Mouse (Mus musculus) heart, embryonic 14.5 days (tissue): ENCODE data around the gene Ptk7. TPM values are rescaled to one million over a fixed set of nuclear protein-coding genes. Genes with fewer than 3 reads are reported as not detected.

Experiments
- ATAC-seq: fragments of 200-750 bp; cut with Nextera tagmentation; 2 replicates; pipeline ENCODE4 v1.8.0; 2017; ENCODE audit warnings: low read depth, moderate TSS enrichment; ENCODE audit not compliant: insufficient number of reproducible peaks, insufficient read depth, low FRiP score
- H3K27ac ChIP-seq, 2 experiments: fragments of 200-500 bp in 1 of 2; fragments of 300-500 bp in 1 of 2; sonication (generic) in 1 of 2; replicated peaks in 1 of 2; 2 replicates each; pipeline ENCODE4 v1.5.1; 2012 to 2014; ENCODE audit warnings: low read depth in 2 of 2, low read length in 2 of 2, control low read depth in 1 of 2, mild to moderate bottlenecking in 1 of 2, mixed read lengths in 1 of 2; ENCODE audit not compliant: control insufficient read depth in 1 of 2, insufficient read depth in 1 of 2
- H3K27me3 ChIP-seq: fragments of 300-500 bp; sonication (generic); 2 replicates; pipeline ENCODE4 v1.6.1; 2014; ENCODE audit warnings: mild to moderate bottlenecking, low read length, control low read depth; ENCODE audit not compliant: control insufficient read depth, insufficient read depth
- H3K36me3 ChIP-seq: fragments of 300-500 bp; sonication (generic); 2 replicates; pipeline ENCODE4 v1.6.1; 2014; ENCODE audit warnings: mild to moderate bottlenecking, control low read depth, low read length, mixed read lengths; ENCODE audit not compliant: control insufficient read depth, insufficient read depth
- H3K4me1 ChIP-seq, 2 experiments: fragments of 200-500 bp in 1 of 2; fragments of 300-500 bp in 1 of 2; sonication (generic) in 1 of 2; 2 replicates each; pipeline ENCODE4 v1.6.1; 2012 to 2014; ENCODE audit warnings: low read length in 2 of 2, control low read depth in 1 of 2, mixed read lengths in 1 of 2; ENCODE audit not compliant: control insufficient read depth in 2 of 2, insufficient read depth in 2 of 2
- H3K4me2 ChIP-seq: fragments of 300-500 bp; sonication (generic); 2 replicates; pipeline ENCODE4 v1.6.1; 2014; ENCODE audit warnings: mild to moderate bottlenecking, low read length
- H3K4me3 ChIP-seq, 2 experiments: fragments of 200-500 bp in 1 of 2; fragments of 300-500 bp in 1 of 2; sonication (generic) in 1 of 2; 2 replicates each; pipeline ENCODE4 v1.5.1; 2012 to 2014; ENCODE audit warnings: low read length in 2 of 2, mild to moderate bottlenecking in 2 of 2, control low read depth in 1 of 2, low read depth in 1 of 2, moderate library complexity in 1 of 2; ENCODE audit not compliant: control insufficient read depth in 1 of 2, insufficient read depth in 1 of 2
- H3K9ac ChIP-seq: fragments of 300-500 bp; sonication (generic); 2 replicates; pipeline ENCODE4 v1.6.1; 2014; ENCODE audit warnings: mild to moderate bottlenecking, low read length
- H3K9me3 ChIP-seq: fragments of 300-500 bp; sonication (generic); 2 replicates; pipeline ENCODE4 v1.6.1; 2016; ENCODE audit warnings: low read length, control low read depth; ENCODE audit not compliant: control insufficient read depth
- WGBS: fragments of 180-500 bp; shearing (Covaris S2); extraction: QIAGEN DNeasy Blood & Tissue Kit; methylation state at CpG from one replicate; pipeline ENCODE4 v1.1.7; 2014; 5-methylcytosine and 5-hydroxymethylcytosine counted together
- polyA plus RNA-seq: library from polyadenylated mRNA; unstranded; fragments of >200 nt; fragmentation: Nextera tagmentation; extraction: Ambion mirVana; gene quantifications from 2 replicates; pipeline ENCODE4 v1.2.1, GENCODE M21; 2014

Gene Ptk7
- polyA plus RNA-seq, 1 experiment from 2014 or later: 21.3 TPM

GRCm38 (mm10) chr17:46591406-46591805 lies 37.9 kb downstream of the Ptk7 start:
- ATAC-seq: no peak

GRCm38 (mm10) chr17:46590439-46590838 lies 38.9 kb downstream of the Ptk7 start:
- ATAC-seq: no peak
- H3K9me3 ChIP-seq: no peaks in the 10 kb centered on the region
- no peak overlapping the region for H3K4me2 ChIP-seq
- WGBS: 92% methylated on average over 7 of the region's 7 CpGs
- H3K36me3 ChIP-seq: peaks cover 57% of the 10 kb centered on the region
- H3K27ac ChIP-seq: no peak overlapping the region
- no peak overlapping the region for H3K4me3 ChIP-seq
- peaks cover 15 to 16% of the 10 kb centered on the region in 2 experiments for H3K4me1 ChIP-seq
- no peaks in the 10 kb centered on the region for H3K27me3 ChIP-seq
- H3K9ac ChIP-seq: no peak overlapping the region

More at GRCm38 (mm10) chr17:46591406-46591805, 37.9 kb downstream of the Ptk7 start:
- no peak overlapping the region for H3K9ac ChIP-seq
- no peak overlapping the region for H3K4me3 ChIP-seq
- H3K4me1 ChIP-seq: peaks cover 15 to 18% of the 10 kb centered on the region in 2 experiments
- no peaks in the 10 kb centered on the region for H3K9me3 ChIP-seq
- WGBS: 77% methylated on average over 19 of the region's 19 CpGs
- peaks cover 47% of the 10 kb centered on the region for H3K36me3 ChIP-seq
- H3K27ac ChIP-seq: no peak overlapping the region
- H3K4me2 ChIP-seq: no peak overlapping the region
- H3K27me3 ChIP-seq: no peaks in the 10 kb centered on the region

GRCm38 (mm10) chr17:46589635-46590314 lies 39.5 kb downstream of the Ptk7 start:
- no peak overlapping the region for H3K4me3 ChIP-seq
- peaks cover 64% of the 10 kb centered on the region for H3K36me3 ChIP-seq
- H3K4me2 ChIP-seq: no peak overlapping the region
- no peaks in the 10 kb centered on the region for H3K27me3 ChIP-seq
- H3K9me3 ChIP-seq: no peaks in the 10 kb centered on the region
- no peak for ATAC-seq
- H3K9ac ChIP-seq: no peak overlapping the region
- H3K4me1 ChIP-seq: peaks cover 9% of the 10 kb centered on the region in 2 experiments
- 84% methylated on average over 16 of the region's 16 CpGs for WGBS
- H3K27ac ChIP-seq: no peak overlapping the region

- peaks cover 68% of the 10 kb centered on the region for H3K36me3 ChIP-seq
Observed at GRCm38 (mm10) chr17:46588913-46589312, 40.4 kb downstream of the Ptk7 start.

DNA sequence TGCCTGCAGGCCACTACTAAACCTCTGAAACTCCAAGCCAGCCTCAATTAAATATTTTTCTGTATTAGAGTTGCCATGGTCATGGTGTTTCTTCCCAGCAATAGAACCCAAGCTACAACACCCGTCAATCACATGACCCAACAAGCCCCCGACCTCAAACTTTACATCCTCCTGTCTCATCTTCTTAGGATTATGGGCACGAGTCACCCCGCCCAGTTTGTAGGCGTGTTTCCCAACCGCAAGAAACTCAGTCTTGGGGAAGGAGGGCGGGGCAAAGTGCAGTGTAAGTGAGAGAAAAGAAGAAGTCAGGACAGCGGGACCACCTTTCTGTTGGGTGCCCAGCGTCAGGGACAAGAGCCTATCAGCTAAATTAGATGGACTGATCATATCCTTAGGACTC lies 41.1 kb downstream of the Ptk7 start:
- Histone ChIP-seq H3K36me3 (peaks cover 69% of the 10 kb centered on the region), H3K4me2 (no peak overlapping the region), H3K4me3 (no peak overlapping the region), H3K9me3 (no peaks in the 10 kb centered on the region), H3K4me1 (peaks cover 2 to 3% of the 10 kb centered on the region in 2 experiments; a peak in 3 of 4 replicates), H3K27me3 (no peaks in the 10 kb centered on the region), H3K9ac (no peak overlapping the region), H3K27ac (no peak overlapping the region)
- 83% methylated on average over 9 of the region's 9 CpGs for WGBS
- ATAC-seq: no peak

More at GRCm38 (mm10) chr17:46588913-46589312, 40.4 kb downstream of the Ptk7 start:
- no peak for ATAC-seq
- H3K9ac ChIP-seq: no peak overlapping the region
- no peaks in the 10 kb centered on the region for H3K9me3 ChIP-seq
- no peak overlapping the region for H3K27ac ChIP-seq
- no peak overlapping the region for H3K4me3 ChIP-seq
- peaks cover 3 to 4% of the 10 kb centered on the region in 2 experiments; a peak in 3 of 4 replicates for H3K4me1 ChIP-seq
- H3K4me2 ChIP-seq: no peak overlapping the region
- no peaks in the 10 kb centered on the region for H3K27me3 ChIP-seq
- 87% methylated on average over 6 of the region's 6 CpGs for WGBS

- peaks cover 81% of the 10 kb centered on the region for H3K36me3 ChIP-seq
- no peak overlapping the region for H3K9ac ChIP-seq
- ATAC-seq: no peak
- H3K9me3 ChIP-seq: no peaks in the 10 kb centered on the region
- H3K4me3 ChIP-seq: no peak overlapping the region
- H3K27me3 ChIP-seq: no peaks in the 10 kb centered on the region
- 90% methylated on average over 8 of the region's 8 CpGs for WGBS
- no peak overlapping the region for H3K4me2 ChIP-seq
- no peak overlapping the region for H3K27ac ChIP-seq
- H3K4me1 ChIP-seq: no peaks in the 10 kb centered on the region
Observed at GRCm38 (mm10) chr17:46586327-46586726, 43.0 kb downstream of the Ptk7 start.

- Histone ChIP-seq H3K9ac (no peak overlapping the region), H3K4me2 (no peak overlapping the region), H3K27me3 (no peaks in the 10 kb centered on the region), H3K27ac (no peak overlapping the region), H3K4me3 (no peak overlapping the region), H3K9me3 (peaks cover 4% of the 10 kb centered on the region), H3K36me3 (peaks cover 87% of the 10 kb centered on the region), H3K4me1 (no peaks in the 10 kb centered on the region)
- WGBS: 75% methylated on average over 5 of the region's 5 CpGs
- no peak for ATAC-seq
Observed at GRCm38 (mm10) chr17:46578650-46579049, 50.7 kb downstream of the Ptk7 start.

DNA sequence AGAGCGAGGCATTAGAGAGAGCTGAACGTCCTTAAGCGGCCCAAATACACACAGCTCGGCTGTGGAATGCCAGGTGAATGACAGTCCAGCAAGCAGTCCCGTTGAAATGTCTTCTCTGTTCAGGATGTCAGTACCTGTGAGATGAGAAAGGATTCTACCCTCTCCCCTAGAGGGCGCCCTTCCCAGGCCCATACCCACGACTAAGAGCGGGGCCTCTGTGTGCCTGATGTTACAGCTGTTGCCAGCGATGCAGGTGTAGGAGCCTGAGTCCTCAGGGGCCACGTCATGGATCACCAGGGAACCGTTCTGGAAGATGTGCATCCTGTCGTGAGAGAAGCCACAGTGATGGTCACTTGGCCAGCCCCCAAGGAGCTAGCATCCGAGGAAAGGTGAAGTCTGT lies 53.2 kb downstream of the Ptk7 start:
- Histone ChIP-seq H3K4me1 (no peaks in the 10 kb centered on the region), H3K27me3 (no peaks in the 10 kb centered on the region), H3K9me3 (peaks cover 4% of the 10 kb centered on the region), H3K4me2 (no peak overlapping the region), H3K9ac (no peak overlapping the region), H3K36me3 (peaks cover 95% of the 10 kb centered on the region), H3K27ac (no peak overlapping the region), H3K4me3 (no peak overlapping the region)
- 90% methylated on average over 13 of the region's 13 CpGs for WGBS
- ATAC-seq: no peak
